Mouse (Mus musculus) left cerebral cortex, postnatal 10 days (tissue): ENCODE data around the gene Dcun1d4. TPM values are rescaled to one million over a fixed set of nuclear protein-coding genes. Genes with fewer than 3 reads are reported as not detected.

ENCODE experiments used
- DNase-seq, 2 experiments: peaks; one replicate each; pipeline ENCODE4 v3.0.0; 2021 to 2022; ENCODE audit warnings: low spot score in 2 of 2, mixed read lengths in 1 of 2; ENCODE audit errors: extremely low spot score in 1 of 2
- intact Hi-C: fragments of 180-260 bp; cut with DNase I; formaldehyde crosslinking; loops from one replicate; pipeline ENCODE4 v1.15.1; 2025
- total RNA-seq, 2 experiments: library from RNA; stranded (reverse); gene quantifications; 2 replicates each; pipeline ENCODE4 v1.2.3; 2021

Dcun1d4 gene
- total RNA-seq, 2 experiments from 2014 or later: 102 to 110 TPM

- intact Hi-C loops: no loop called here
- peak; percentile 90 to 92 for DNase-seq
These were observed 11.3 kb downstream of the Dcun1d4 start for GRCm38 (mm10) chr5:73491837-73492720.

GRCm38 (mm10) chr5:73497401-73497800 lies 16.6 kb downstream of the Dcun1d4 start:
- intact Hi-C loops: no loop called here
- DNase-seq: no peak

GRCm38 (mm10) chr5:73498559-73498958 lies 17.8 kb downstream of the Dcun1d4 start:
- DNase-seq: no peak
- intact Hi-C loops: no loop called here

GRCm38 (mm10) chr5:73500867-73501440 lies 20.2 kb downstream of the Dcun1d4 start:
- intact Hi-C loops: no loop called here
- no peak for DNase-seq

GRCm38 (mm10) chr5:73502422-73502821 lies 21.6 kb downstream of the Dcun1d4 start:
- intact Hi-C loops: no loop called here
- no peak for DNase-seq

- no peak for DNase-seq
- intact Hi-C loops: no loop called here
These were observed 22.4 kb downstream of the Dcun1d4 start for GRCm38 (mm10) chr5:73503015-73503757.

- intact Hi-C loops: no loop called here
- no peak for DNase-seq
These were observed 30.3 kb downstream of the Dcun1d4 start for GRCm38 (mm10) chr5:73511074-73511473.

GRCm38 (mm10) chr5:73512241-73512640 lies 31.4 kb downstream of the Dcun1d4 start:
- intact Hi-C loops: no loop called here
- DNase-seq: no peak

- DNase-seq: no peak
- intact Hi-C loops: no loop called here
These were observed 31.9 kb downstream of the Dcun1d4 start for GRCm38 (mm10) chr5:73512661-73513060.

- DNase-seq: no peak
- intact Hi-C loops: no loop called here
These were observed 33.4 kb downstream of the Dcun1d4 start for GRCm38 (mm10) chr5:73514202-73514601.

GRCm38 (mm10) chr5:73517299-73517698 lies 36.5 kb downstream of the Dcun1d4 start:
- DNase-seq: no peak
- intact Hi-C loops: no loop called here

- DNase-seq: no peak
- intact Hi-C loops: no loop called here
These were observed 37.8 kb downstream of the Dcun1d4 start for GRCm38 (mm10) chr5:73518424-73519211.

- intact Hi-C loops: no loop called here
- no peak for DNase-seq
These were observed 40.0 kb downstream of the Dcun1d4 start for GRCm38 (mm10) chr5:73520787-73521186.

- intact Hi-C loops: no loop called here
- DNase-seq: no peak
These were observed 42.4 kb downstream of the Dcun1d4 start for GRCm38 (mm10) chr5:73523227-73523626.

GRCm38 (mm10) chr5:73524300-73525000 lies 43.6 kb downstream of the Dcun1d4 start:
- DNase-seq: no peak
- intact Hi-C loops: no loop called here

GRCm38 (mm10) chr5:73532222-73532621 lies 51.4 kb downstream of the Dcun1d4 start:
- no peak for DNase-seq

GRCm38 (mm10) chr5:73532879-73533278 lies 52.1 kb downstream of the Dcun1d4 start:
- intact Hi-C loops: no loop called here
- DNase-seq: peak in 1 of 2 experiments; percentile 20

More at GRCm38 (mm10) chr5:73532222-73532621, 51.4 kb downstream of the Dcun1d4 start:
- intact Hi-C loops: no loop called here

- DNase-seq: no peak
- intact Hi-C loops: loop anchor here (5.0 kb wide), 1 partner anchor 105 kb away; no protein-coding TSS in a partner anchor
These were observed 56.9 kb downstream of the Dcun1d4 start for GRCm38 (mm10) chr5:73537669-73538068.
